Mouse (Mus musculus) liver, embryonic 14.5 days (tissue): ENCODE measurements around the gene Zdhhc22.

Experiments
- CTCF ChIP-seq: IDR thresholded peaks from 2 replicates; pipeline ENCODE4 v1.5.1; 2016; ENCODE audit warnings: antibody characterized with exemption, low read depth, control low read depth
- EP300 ChIP-seq: IDR thresholded peaks from 2 replicates; pipeline ENCODE4 v1.6.1; 2016; ENCODE audit warnings: antibody characterized with exemption, low read depth

GRCm38 (mm10) chr12:86965237-86965799, 24.9 kb downstream of the Zdhhc22 start:
- no peak for TF ChIP-seq CTCF
- TF ChIP-seq EP300 = no peak
